Mouse (Mus musculus): ENCODE measurements around the gene Cdk19. TPM values are rescaled to one million over a fixed set of nuclear protein-coding genes. Genes with fewer than 3 reads are reported as not detected.
A peak's percentile ranks its signal among the peaks of the same experiment; 100 is the strongest.
"Not testable (repeated sequence)": the region's sequence is repeated elsewhere in the genome, so short reads cannot be mapped to it uniquely, and the experiment has no call there.

Gene Cdk19
- polyA plus RNA-seq, 1 experiment from 2014 or later: 12.0 TPM

- no peak overlapping the region for H3K4me3 ChIP-seq
- 89% methylated on average over 7 of the region's 7 CpGs for WGBS
- H3K4me1 ChIP-seq: peaks cover 4% of the 10 kb centered on the region; the same call in 1 of the 2 replicates
- H3K4me2 ChIP-seq (replicated peaks): no peak overlapping the region
- no peak overlapping the region for H3K27ac ChIP-seq (replicated peaks)
- H3K27me3 ChIP-seq: no peaks in the 10 kb centered on the region
- no peak for ATAC-seq (ENCODE audit: low FRiP score, low read depth)
- H3K36me3 ChIP-seq: no peaks in the 10 kb centered on the region
- H3K9me3 ChIP-seq: no peaks in the 10 kb centered on the region
- no peak overlapping the region for H3K9ac ChIP-seq (replicated peaks)
Observed at GRCm38 (mm10) chr10:40416944-40417343, 77.6 kb downstream of the Cdk19 start.

- WGBS: 80% methylated on average over 4 of the region's 4 CpGs
- no peak overlapping the region for H3K4me3 ChIP-seq
Observed at GRCm38 (mm10) chr10:40419841-40420240, 80.5 kb downstream of the Cdk19 start.

GRCm38 (mm10) chr10:40420703-40421102 is 81.3 kb downstream of the Cdk19 start:
- no peaks in the 10 kb centered on the region for H3K9me3 ChIP-seq
- no peaks in the 10 kb centered on the region for H3K36me3 ChIP-seq
- peaks cover 10% of the 10 kb centered on the region for H3K4me1 ChIP-seq
- no peak for ATAC-seq (ENCODE audit: low FRiP score, low read depth)
- no peaks in the 10 kb centered on the region for H3K27me3 ChIP-seq
- no peak overlapping the region for H3K4me2 ChIP-seq (replicated peaks)
- H3K27ac ChIP-seq (replicated peaks): no peak overlapping the region
- no peak overlapping the region for H3K9ac ChIP-seq (replicated peaks)
- 84% methylated on average over 2 of the region's 2 CpGs for WGBS
- no peak overlapping the region for H3K4me3 ChIP-seq

More at GRCm38 (mm10) chr10:40419841-40420240, 80.5 kb downstream of the Cdk19 start:
- no peak overlapping the region for H3K27ac ChIP-seq (replicated peaks)
- no peak overlapping the region for H3K9ac ChIP-seq (replicated peaks)
- H3K27me3 ChIP-seq: no peaks in the 10 kb centered on the region
- no peaks in the 10 kb centered on the region for H3K36me3 ChIP-seq
- no peaks in the 10 kb centered on the region for H3K9me3 ChIP-seq
- no peak for ATAC-seq (ENCODE audit: low FRiP score, low read depth)
- peaks cover 4% of the 10 kb centered on the region; the same call in 1 of the 2 replicates for H3K4me1 ChIP-seq
- H3K4me2 ChIP-seq (replicated peaks): no peak overlapping the region

- Histone ChIP-seq H3K4me1 (peaks cover 12% of the 10 kb centered on the region), H3K4me3 (no peak overlapping the region), H3K27me3 (no peaks in the 10 kb centered on the region), H3K4me2 (replicated peaks) (no peak overlapping the region), H3K9ac (replicated peaks) (no peak overlapping the region), H3K27ac (replicated peaks) (no peak overlapping the region), H3K36me3 (no peaks in the 10 kb centered on the region), H3K9me3 (no peaks in the 10 kb centered on the region)
- 90% methylated on average over 2 of the region's 2 CpGs for WGBS
- ATAC-seq (ENCODE audit: low FRiP score, low read depth): no peak
Observed at GRCm38 (mm10) chr10:40421724-40422123, 82.4 kb downstream of the Cdk19 start.

GRCm38 (mm10) chr10:40422696-40423095 is 83.3 kb downstream of the Cdk19 start:
- Histone ChIP-seq H3K4me1 (peaks cover 12% of the 10 kb centered on the region), H3K27ac (replicated peaks) (no peak overlapping the region), H3K9me3 (no peaks in the 10 kb centered on the region), H3K4me2 (replicated peaks) (no peak overlapping the region), H3K4me3 (no peak overlapping the region), H3K9ac (replicated peaks) (no peak overlapping the region), H3K36me3 (no peaks in the 10 kb centered on the region), H3K27me3 (no peaks in the 10 kb centered on the region)
- ATAC-seq (ENCODE audit: low FRiP score, low read depth): no peak
- 66% methylated on average over 4 of the region's 4 CpGs for WGBS

- ATAC-seq (ENCODE audit: low FRiP score, low read depth): not testable (repeated sequence)
Observed at GRCm38 (mm10) chr10:40424428-40424827, 85.1 kb downstream of the Cdk19 start.

GRCm38 (mm10) chr10:40425243-40426095 is 86.1 kb downstream of the Cdk19 start:
- Histone ChIP-seq H3K4me1 (peaks cover 12% of the 10 kb centered on the region), H3K4me2 (replicated peaks) (peak overlapping the region; percentile 31), H3K4me3 (no peak overlapping the region), H3K9ac (replicated peaks) (no peak overlapping the region), H3K27me3 (no peaks in the 10 kb centered on the region), H3K27ac (replicated peaks) (no peak overlapping the region), H3K9me3 (no peaks in the 10 kb centered on the region), H3K36me3 (no peaks in the 10 kb centered on the region)
- no peak; the same call in 1 of the 2 replicates for ATAC-seq (ENCODE audit: low FRiP score, low read depth)
- WGBS: 42% methylated on average over 18 of the region's 18 CpGs

More at GRCm38 (mm10) chr10:40424428-40424827, 85.1 kb downstream of the Cdk19 start:
- H3K27me3 ChIP-seq; H3K4me2 ChIP-seq (replicated peaks); H3K9ac ChIP-seq (replicated peaks); H3K4me3 ChIP-seq; H3K27ac ChIP-seq (replicated peaks); H3K36me3 ChIP-seq; H3K9me3 ChIP-seq: not testable (repeated sequence)
- WGBS: 93% methylated on average over 4 of the region's 4 CpGs
- peaks cover 12% of the 10 kb centered on the region for H3K4me1 ChIP-seq

- no peaks in the 10 kb centered on the region for H3K9me3 ChIP-seq
- ATAC-seq (ENCODE audit: low FRiP score, low read depth): no peak
- H3K36me3 ChIP-seq: no peaks in the 10 kb centered on the region
- 52% methylated on average over 6 of the region's 6 CpGs for WGBS
- H3K27ac ChIP-seq (replicated peaks): no peak overlapping the region
- peaks cover 7% of the 10 kb centered on the region for H3K4me1 ChIP-seq
- no peak overlapping the region for H3K9ac ChIP-seq (replicated peaks)
- H3K27me3 ChIP-seq: no peaks in the 10 kb centered on the region
- H3K4me2 ChIP-seq (replicated peaks): no peak overlapping the region
- H3K4me3 ChIP-seq: no peak overlapping the region
Observed at GRCm38 (mm10) chr10:40426096-40426450, 86.7 kb downstream of the Cdk19 start.

GRCm38 (mm10) chr10:40428633-40429032 is 89.3 kb downstream of the Cdk19 start:
- no peaks in the 10 kb centered on the region for H3K36me3 ChIP-seq
- H3K9ac ChIP-seq (replicated peaks): no peak overlapping the region
- no peaks in the 10 kb centered on the region for H3K9me3 ChIP-seq
- peaks cover 7% of the 10 kb centered on the region for H3K4me1 ChIP-seq
- no peak overlapping the region for H3K4me2 ChIP-seq (replicated peaks)
- WGBS: 91% methylated on average over 6 of the region's 6 CpGs
- H3K27me3 ChIP-seq: no peaks in the 10 kb centered on the region
- H3K27ac ChIP-seq (replicated peaks): no peak overlapping the region
- no peak overlapping the region for H3K4me3 ChIP-seq
- ATAC-seq (ENCODE audit: low FRiP score, low read depth): no peak

- Histone ChIP-seq H3K4me2 (replicated peaks) (no peak overlapping the region), H3K4me3 (no peak overlapping the region), H3K9me3 (no peaks in the 10 kb centered on the region), H3K27ac (replicated peaks) (no peak overlapping the region), H3K27me3 (no peaks in the 10 kb centered on the region), H3K4me1 (peaks cover 7% of the 10 kb centered on the region), H3K9ac (replicated peaks) (no peak overlapping the region), H3K36me3 (no peaks in the 10 kb centered on the region)
- 80% methylated on average over 2 of the region's 2 CpGs for WGBS
- ATAC-seq (ENCODE audit: low FRiP score, low read depth): no peak
Observed at GRCm38 (mm10) chr10:40429081-40429480, 89.7 kb downstream of the Cdk19 start.

- H3K9ac ChIP-seq (replicated peaks): no peak overlapping the region
- no peak overlapping the region for H3K27ac ChIP-seq (replicated peaks)
- no peak overlapping the region for H3K4me2 ChIP-seq (replicated peaks)
- no peaks in the 10 kb centered on the region for H3K27me3 ChIP-seq
- no peaks in the 10 kb centered on the region for H3K36me3 ChIP-seq
- peaks cover 7% of the 10 kb centered on the region for H3K4me1 ChIP-seq
- no peaks in the 10 kb centered on the region for H3K9me3 ChIP-seq
- ATAC-seq (ENCODE audit: low FRiP score, low read depth): no peak
- WGBS: 94% methylated on average over 4 of the region's 4 CpGs
- H3K4me3 ChIP-seq: no peak overlapping the region
Observed at GRCm38 (mm10) chr10:40430209-40430608, 90.8 kb downstream of the Cdk19 start.

GRCm38 (mm10) chr10:40431957-40432356 is 92.6 kb downstream of the Cdk19 start:
- Histone ChIP-seq H3K9ac (replicated peaks) (no peak overlapping the region), H3K27me3 (no peaks in the 10 kb centered on the region), H3K36me3 (no peaks in the 10 kb centered on the region), H3K27ac (replicated peaks) (no peak overlapping the region), H3K4me3 (no peak overlapping the region), H3K4me1 (no peaks in the 10 kb centered on the region), H3K4me2 (replicated peaks) (no peak overlapping the region), H3K9me3 (no peaks in the 10 kb centered on the region)
- 87% methylated on average over 3 of the region's 3 CpGs for WGBS
- no peak for ATAC-seq (ENCODE audit: low FRiP score, low read depth)
